Mouse (Mus musculus): Measurements from ENCODE around the gene Olfr998.
"Not testable (repeated sequence)": the region's sequence is repeated elsewhere in the genome, so short reads cannot be mapped to it uniquely, and the experiment has no call there.

DNA sequence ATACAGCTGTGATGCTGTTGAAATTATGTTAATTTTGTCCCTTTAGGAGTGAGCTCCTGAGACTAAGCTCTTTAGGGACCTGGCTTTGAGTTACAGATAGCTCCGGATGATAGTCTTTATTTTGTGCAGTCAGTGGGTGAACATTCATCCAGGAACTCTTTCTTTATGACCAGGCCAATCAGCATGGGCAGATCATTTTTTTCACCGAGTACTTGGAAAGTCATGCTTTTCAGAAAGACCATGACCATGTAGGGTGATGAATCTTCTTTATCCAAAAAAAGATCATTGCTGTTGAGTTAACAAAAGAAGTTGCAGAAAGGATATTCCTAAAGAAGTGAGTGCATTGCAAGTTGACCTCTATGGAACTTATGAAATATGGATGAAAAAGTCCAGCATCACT lies at the start of gene Olfr998:
- not testable (repeated sequence) for TF ChIP-seq CTCF (IDR thresholded peaks at IDR 0.05; ENCODE audit: low read depth, low read length); POLR2A (IDR thresholded peaks at IDR 0.05; ENCODE audit: insufficient read depth, low read length)

Data from ES-Bruce4 (cell line).